Mouse (Mus musculus) stomach, embryonic 15.5 days (tissue): ENCODE measurements around the gene Gm20671. TPM values are rescaled to one million over a fixed set of nuclear protein-coding genes. Genes with fewer than 3 reads are reported as not detected.
"Not testable (repeated sequence)": the region's sequence is repeated elsewhere in the genome, so short reads cannot be mapped to it uniquely, and the experiment has no call there.

Experiments used
- ATAC-seq: fragments of 200-750 bp; cut with Nextera tagmentation; 2 replicates; pipeline ENCODE4 v1.8.0; 2017; ENCODE audit warnings: low read depth, moderate number of reproducible peaks, moderate TSS enrichment; ENCODE audit not compliant: insufficient read depth, low FRiP score
- H3K27ac ChIP-seq: fragments of 300-500 bp; sonication (generic); 2 replicates; pipeline ENCODE4 v1.5.1; 2015; ENCODE audit warnings: mild to moderate bottlenecking, inconsistent platforms
- H3K27me3 ChIP-seq: fragments of 300-500 bp; sonication (generic); replicated peaks from 2 replicates; pipeline ENCODE4 v1.6.1; 2015; ENCODE audit warnings: inconsistent platforms
- H3K36me3 ChIP-seq: fragments of 300-500 bp; sonication (generic); 2 replicates; pipeline ENCODE4 v1.6.1; 2015; ENCODE audit warnings: inconsistent platforms
- H3K4me1 ChIP-seq: fragments of 300-500 bp; sonication (generic); 2 replicates; pipeline ENCODE4 v1.6.1; 2015; ENCODE audit warnings: inconsistent platforms
- H3K4me2 ChIP-seq: fragments of 300-500 bp; sonication (generic); 2 replicates; pipeline ENCODE4 v1.6.1; 2015; ENCODE audit warnings: mild to moderate bottlenecking, inconsistent platforms
- H3K4me3 ChIP-seq: fragments of 300-500 bp; sonication (generic); replicated peaks from 2 replicates; pipeline ENCODE4 v1.5.1; 2015; ENCODE audit warnings: inconsistent platforms
- H3K9ac ChIP-seq: fragments of 300-500 bp; sonication (generic); 2 replicates; pipeline ENCODE4 v1.6.1; 2015; ENCODE audit warnings: inconsistent platforms
- H3K9me3 ChIP-seq: fragments of 300-500 bp; sonication (generic); 2 replicates; pipeline ENCODE4 v1.6.1; 2016; ENCODE audit warnings: inconsistent platforms
- WGBS: fragments of 180-500 bp; shearing (Covaris S2); methylation state at CpG from one replicate; pipeline ENCODE4 v1.1.7; 2015; 5-methylcytosine and 5-hydroxymethylcytosine counted together
- polyA plus RNA-seq: library from polyadenylated mRNA; unstranded; fragments of >200 nt; fragmentation: Nextera tagmentation; extraction: Ambion mirVana; gene quantifications from 2 replicates; pipeline ENCODE4 v1.2.1, GENCODE M21; 2015

Gene Gm20671
- polyA plus RNA-seq, 1 experiment from 2014 or later = not detected

DNA sequence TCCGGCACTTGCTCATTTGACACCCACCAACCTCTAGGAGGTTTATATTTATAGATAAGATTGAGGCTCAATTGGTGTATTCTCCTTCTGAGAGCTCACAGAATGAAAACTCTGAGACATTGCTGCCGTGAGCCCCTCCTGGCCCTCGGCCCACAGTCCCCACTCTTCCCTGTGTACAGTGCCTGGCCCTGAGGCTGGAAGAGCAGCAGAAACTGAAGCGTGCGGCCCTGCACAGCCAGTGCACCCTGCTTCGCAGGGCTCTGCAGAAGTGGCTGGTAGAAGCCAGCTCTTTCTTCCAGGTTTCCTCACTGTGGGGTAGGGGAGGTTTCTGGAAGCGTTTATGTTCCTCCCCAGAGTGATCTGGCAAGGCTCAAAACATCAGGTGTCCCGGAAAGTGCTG is 104.2 kb downstream of the Gm20671 start:
- not testable (repeated sequence) for H3K4me2 ChIP-seq, H3K36me3 ChIP-seq, H3K4me3 ChIP-seq, H3K27me3 ChIP-seq, ATAC-seq, H3K9me3 ChIP-seq, H3K4me1 ChIP-seq, H3K27ac ChIP-seq, H3K9ac ChIP-seq
- WGBS = 72% methylated on average over 8 of the region's 8 CpGs

DNA sequence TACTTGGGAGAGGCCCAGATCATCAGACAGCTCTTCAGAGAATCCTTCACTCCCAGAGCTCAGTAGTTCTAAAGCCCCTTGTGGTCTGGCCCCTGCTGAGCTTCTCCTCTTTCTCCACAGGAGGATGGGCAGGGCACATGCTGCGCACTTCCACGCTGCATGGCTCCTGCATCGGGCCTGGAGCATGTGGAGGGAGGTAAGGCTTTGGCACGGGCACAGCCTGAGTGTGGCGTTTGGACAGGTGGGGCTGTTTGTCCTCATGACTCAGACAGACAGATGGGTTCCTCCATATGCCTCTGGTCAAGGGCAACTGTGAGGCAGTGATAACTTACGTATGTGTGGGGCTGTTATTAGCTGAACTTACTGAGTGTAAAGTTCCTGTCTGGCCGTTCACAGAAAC is 104.6 kb downstream of the Gm20671 start:
- H3K4me2 ChIP-seq = no peak overlapping the region
- no peak overlapping the region for H3K4me3 ChIP-seq
- H3K27ac ChIP-seq = no peak overlapping the region
- no peaks in the 10 kb centered on the region for H3K9me3 ChIP-seq
- no peaks in the 10 kb centered on the region for H3K27me3 ChIP-seq
- ATAC-seq = no peak
- no peaks in the 10 kb centered on the region for H3K4me1 ChIP-seq
- 63% methylated on average over 7 of the region's 7 CpGs for WGBS
- H3K36me3 ChIP-seq = no peaks in the 10 kb centered on the region
- no peak overlapping the region for H3K9ac ChIP-seq

DNA sequence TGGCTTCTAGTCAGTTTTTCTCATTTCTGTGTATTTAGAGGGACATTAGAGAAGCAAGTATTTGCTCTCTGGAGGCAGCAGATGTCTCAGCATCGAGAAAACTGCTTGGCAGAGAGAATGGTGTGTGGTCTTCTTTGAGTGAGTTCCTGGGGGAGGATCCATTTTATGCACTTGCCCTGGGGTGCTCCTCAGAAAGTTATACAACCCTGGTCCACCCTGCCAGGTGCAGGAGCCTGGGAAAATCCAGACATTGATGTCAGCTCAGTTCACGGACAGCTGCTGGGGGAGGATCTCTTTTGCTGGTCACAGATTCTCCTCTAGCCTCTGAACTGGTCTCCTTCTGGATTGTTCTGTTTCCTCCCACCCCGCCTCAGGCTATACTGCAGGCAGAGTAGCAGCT is 105.6 kb downstream of the Gm20671 start:
- no peak overlapping the region for H3K4me2 ChIP-seq
- H3K36me3 ChIP-seq = no peaks in the 10 kb centered on the region
- ATAC-seq = no peak
- no peaks in the 10 kb centered on the region for H3K27me3 ChIP-seq
- H3K9me3 ChIP-seq = no peaks in the 10 kb centered on the region
- no peaks in the 10 kb centered on the region for H3K4me1 ChIP-seq
- no peak overlapping the region for H3K9ac ChIP-seq
- H3K4me3 ChIP-seq = no peak overlapping the region
- H3K27ac ChIP-seq = no peak overlapping the region
- 51% methylated on average over 3 of the region's 3 CpGs for WGBS

DNA sequence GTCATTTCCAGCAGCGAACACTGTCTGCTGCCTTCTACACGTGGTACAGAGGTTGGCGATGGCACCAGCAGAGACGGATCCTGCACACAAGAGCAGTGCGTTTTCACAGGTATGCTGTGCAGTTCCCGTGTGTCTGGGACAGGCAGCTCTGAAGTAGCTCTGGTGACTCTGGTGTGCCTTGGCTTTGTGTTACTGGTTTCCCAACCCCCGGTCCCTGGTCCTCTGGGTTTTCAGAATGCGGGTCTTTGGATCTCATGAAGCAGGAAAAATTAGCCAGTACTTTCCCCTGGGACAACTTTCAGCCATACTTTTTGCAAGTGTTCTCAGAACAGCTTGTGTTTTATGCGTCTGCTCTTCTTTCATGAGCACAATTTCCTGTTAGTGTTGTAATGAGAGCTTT is 106.5 kb downstream of the Gm20671 start:
- H3K9ac ChIP-seq = no peak overlapping the region
- WGBS = 78% methylated on average over 9 of the region's 9 CpGs
- no peaks in the 10 kb centered on the region for H3K27me3 ChIP-seq
- H3K4me1 ChIP-seq = no peaks in the 10 kb centered on the region
- no peak overlapping the region for H3K4me3 ChIP-seq
- no peaks in the 10 kb centered on the region for H3K36me3 ChIP-seq
- no peak overlapping the region for H3K4me2 ChIP-seq
- H3K27ac ChIP-seq = no peak overlapping the region
- no peak for ATAC-seq
- H3K9me3 ChIP-seq = no peaks in the 10 kb centered on the region

DNA sequence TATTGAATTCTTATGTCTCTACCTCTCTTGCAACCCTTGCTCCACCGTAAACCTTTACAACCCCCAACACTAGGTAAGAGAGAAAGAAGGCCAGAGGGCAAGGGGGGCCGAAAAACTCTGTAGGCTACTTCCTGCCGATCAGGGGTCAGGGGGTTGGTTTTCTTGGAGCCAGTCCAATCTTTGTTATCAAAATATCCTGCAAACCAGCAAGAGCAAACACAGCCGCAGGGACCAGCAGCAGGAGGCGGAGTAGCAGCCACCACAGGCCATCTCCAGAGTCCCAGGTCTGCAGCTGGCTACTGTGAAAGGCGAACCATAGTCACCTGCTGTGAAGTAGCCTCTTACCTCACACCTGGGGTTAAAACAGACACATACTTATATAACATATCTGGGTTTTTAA is 108.0 kb downstream of the Gm20671 start:
- Histone ChIP-seq H3K4me1 (no peaks in the 10 kb centered on the region), H3K9me3 (no peaks in the 10 kb centered on the region), H3K9ac (no peak overlapping the region), H3K4me2 (no peak overlapping the region), H3K36me3 (no peaks in the 10 kb centered on the region), H3K27me3 (no peaks in the 10 kb centered on the region), H3K27ac (no peak overlapping the region), H3K4me3 (no peak overlapping the region)
- ATAC-seq = 0 out of 2 replicates have a peak, but pooled peaks have one; percentile 29
- WGBS = 36% methylated on average over 6 of the region's 6 CpGs

DNA sequence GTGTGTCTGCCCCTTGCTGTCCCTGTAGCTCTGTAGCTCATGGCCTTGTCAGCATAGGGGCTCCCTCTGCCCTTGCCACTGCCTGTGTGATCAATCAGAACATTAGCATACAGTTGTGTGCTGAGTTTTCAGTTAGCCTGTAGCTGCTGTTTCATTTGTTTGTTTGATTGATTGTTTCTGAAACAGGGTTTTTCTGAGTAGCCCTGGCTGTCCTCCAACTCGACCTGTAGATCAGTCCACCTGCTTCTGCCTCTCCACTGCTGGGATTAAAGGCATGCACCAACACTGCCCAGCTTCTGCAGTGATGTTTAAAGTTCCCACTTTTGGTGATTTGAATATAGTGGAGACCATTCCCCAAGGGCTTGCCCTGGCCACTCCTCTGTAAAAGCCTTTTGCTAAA is 109.2 kb downstream of the Gm20671 start:
- ATAC-seq = no peak
- Histone ChIP-seq H3K9ac (no peak overlapping the region), H3K36me3 (no peaks in the 10 kb centered on the region), H3K4me2 (no peak overlapping the region), H3K4me3 (no peak overlapping the region), H3K27me3 (no peaks in the 10 kb centered on the region), H3K4me1 (no peaks in the 10 kb centered on the region), H3K27ac (no peak overlapping the region; the same call in 1 of the 2 replicates), H3K9me3 (no peaks in the 10 kb centered on the region)
- WGBS = 32% methylated on average over 1 of the region's 1 CpGs

DNA sequence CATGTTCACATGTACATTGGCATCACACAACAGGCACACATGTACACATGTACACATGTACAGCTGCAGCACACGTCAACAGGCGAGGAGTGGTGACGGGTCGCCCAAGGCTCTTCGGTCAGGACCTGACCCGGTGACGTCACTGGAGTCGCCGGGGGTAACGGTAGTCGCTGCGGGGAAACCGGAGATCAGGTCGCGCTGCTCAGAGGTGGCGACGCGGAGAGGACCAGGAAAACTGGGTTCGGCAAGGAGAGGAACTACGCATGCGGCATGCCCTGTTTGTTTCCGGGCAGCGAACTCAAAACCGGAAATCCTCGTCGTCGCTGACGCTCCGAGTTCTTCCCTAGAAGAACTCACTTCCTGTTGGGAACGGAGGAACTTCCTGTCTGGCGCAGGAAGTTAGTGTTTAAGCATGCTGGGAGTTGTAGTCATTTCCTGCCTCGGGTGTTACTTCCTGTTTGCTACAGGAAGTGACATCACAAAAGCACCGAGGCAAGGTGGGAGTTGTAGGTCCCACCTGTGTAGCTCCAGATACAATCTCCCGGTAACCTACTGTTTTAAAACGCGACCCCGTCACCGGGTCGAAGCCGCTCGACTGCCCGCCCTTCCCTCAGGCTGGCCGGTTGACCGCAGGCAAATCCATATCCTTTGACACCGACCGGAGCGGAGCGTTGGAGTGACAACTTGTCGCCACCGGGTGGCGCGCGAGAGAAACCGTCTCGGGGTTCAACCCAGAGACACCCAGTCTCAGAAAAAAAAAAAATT is 113.0 kb downstream of the Gm20671 start:
- ATAC-seq = peak; percentile 94
- Histone ChIP-seq H3K9me3 (no peaks in the 10 kb centered on the region), H3K4me3 (peak overlapping the region; percentile 71), H3K9ac (peak overlapping the region; percentile 48; the same call in 1 of the 2 replicates), H3K27me3 (no peaks in the 10 kb centered on the region), H3K4me1 (no peaks in the 10 kb centered on the region), H3K36me3 (no peaks in the 10 kb centered on the region), H3K4me2 (peak overlapping the region; percentile 63), H3K27ac (peak overlapping the region; percentile 93)
- under 1% methylated on average over 55 of the region's 55 CpGs for WGBS

DNA sequence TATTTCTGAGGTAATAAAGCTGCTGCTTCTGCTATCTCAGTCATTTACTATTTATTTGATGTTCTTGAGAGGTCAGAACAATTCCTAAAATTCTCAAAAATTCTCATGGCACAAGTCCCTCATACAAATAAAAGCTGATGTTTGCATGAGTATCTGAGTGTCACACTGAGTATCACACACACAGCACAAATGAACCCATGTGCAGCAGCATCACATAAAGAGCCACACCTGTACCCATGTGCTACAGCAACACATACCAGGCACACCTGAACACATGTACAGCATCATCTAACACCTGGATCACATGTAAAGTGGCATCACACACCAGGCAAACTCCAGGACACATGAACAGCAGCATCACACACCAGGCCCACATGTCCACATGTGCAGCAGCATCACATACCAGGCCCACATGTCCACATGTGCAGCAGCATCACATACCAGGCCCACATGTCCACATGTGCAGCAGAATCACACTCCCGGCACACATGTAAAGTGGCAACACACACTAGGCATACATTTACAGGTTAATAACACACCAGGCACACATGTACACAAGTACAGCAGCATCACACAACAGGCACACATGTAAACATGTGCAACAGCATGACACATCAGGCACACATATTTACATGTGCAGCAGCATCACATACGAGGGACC is 113.7 kb downstream of the Gm20671 start:
- Histone ChIP-seq H3K36me3 (no peaks in the 10 kb centered on the region), H3K4me1 (no peaks in the 10 kb centered on the region), H3K27me3 (no peaks in the 10 kb centered on the region), H3K9ac (peak overlapping the region; percentile 48; the same call in 1 of the 2 replicates), H3K27ac (peak overlapping the region; percentile 93), H3K4me3 (peak overlapping the region; percentile 71), H3K4me2 (peak overlapping the region; percentile 63), H3K9me3 (no peaks in the 10 kb centered on the region)
- ATAC-seq = no peak; the same call in 1 of the 2 replicates
- WGBS = 25% methylated on average over 2 of the region's 2 CpGs

DNA sequence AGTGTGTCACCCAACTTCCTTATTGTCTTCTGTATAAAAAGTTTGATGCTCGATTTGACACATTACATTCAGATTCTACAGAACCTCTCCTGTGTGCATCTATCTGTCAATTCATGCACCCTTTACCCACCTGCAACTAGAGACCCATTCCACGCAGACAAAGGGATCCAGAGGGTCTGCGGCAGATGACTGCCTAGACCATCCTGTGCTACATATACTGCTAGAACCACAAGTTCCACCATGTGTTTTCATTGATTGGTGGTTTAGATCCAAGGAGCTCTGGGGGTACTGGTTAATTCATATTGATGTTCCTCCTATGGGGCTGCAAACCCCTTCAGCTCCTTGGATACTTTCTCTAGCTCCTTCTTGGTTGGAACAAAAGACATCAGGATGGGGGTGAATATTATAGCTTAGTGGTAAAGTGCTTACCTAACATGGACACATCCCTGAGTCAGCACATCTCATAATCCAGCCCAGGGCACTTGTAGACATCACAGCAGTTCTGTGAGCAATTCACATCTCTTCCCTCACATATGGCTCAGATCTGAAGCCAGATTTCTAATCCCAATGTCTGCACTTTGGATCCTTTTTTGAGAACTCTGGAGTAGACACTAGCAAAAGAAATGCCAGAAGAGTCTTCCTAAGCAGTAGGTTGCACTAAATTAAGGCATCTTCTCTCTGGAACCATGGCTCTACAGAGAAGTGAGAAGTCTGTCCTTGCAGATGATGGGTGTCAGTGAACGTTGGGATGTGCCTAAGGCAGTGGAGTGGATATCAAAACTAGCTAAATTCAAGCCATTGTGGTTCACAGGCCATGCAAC is 114.5 kb downstream of the Gm20671 start:
- WGBS = 67% methylated on average over 4 of the region's 4 CpGs
- Histone ChIP-seq H3K4me3 (peak overlapping the region; percentile 71; the same call in 1 of the 2 replicates), H3K9ac (no peak overlapping the region), H3K36me3 (no peaks in the 10 kb centered on the region), H3K27ac (no peak overlapping the region), H3K4me1 (no peaks in the 10 kb centered on the region), H3K9me3 (no peaks in the 10 kb centered on the region), H3K27me3 (no peaks in the 10 kb centered on the region), H3K4me2 (peak overlapping the region; percentile 63)
- no peak for ATAC-seq

DNA sequence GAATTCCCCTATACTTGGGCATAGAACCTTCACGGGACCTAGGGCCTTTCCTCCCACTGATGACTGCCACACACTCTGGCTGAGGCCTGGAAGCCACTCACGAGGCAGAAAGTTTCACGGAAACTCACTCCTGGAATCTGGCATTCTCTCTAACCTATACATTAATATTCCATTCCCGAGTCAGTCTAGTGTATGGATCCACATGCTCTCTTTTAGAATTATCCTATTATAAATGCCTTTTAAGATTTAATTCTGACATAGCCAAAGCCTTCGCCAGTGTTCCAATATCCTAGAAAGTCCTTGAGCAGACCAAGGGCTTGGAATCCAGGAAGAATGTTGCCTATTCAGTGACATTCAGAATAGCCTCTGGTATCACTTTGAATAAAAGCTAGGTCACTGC is 115.4 kb downstream of the Gm20671 start:
- Histone ChIP-seq H3K9ac (no peak overlapping the region), H3K27me3 (no peaks in the 10 kb centered on the region), H3K9me3 (no peaks in the 10 kb centered on the region), H3K27ac (no peak overlapping the region), H3K4me3 (no peak overlapping the region), H3K4me1 (no peaks in the 10 kb centered on the region), H3K4me2 (no peak overlapping the region), H3K36me3 (no peaks in the 10 kb centered on the region)
- no peak for ATAC-seq
- WGBS = 78% methylated on average over 5 of the region's 5 CpGs

DNA sequence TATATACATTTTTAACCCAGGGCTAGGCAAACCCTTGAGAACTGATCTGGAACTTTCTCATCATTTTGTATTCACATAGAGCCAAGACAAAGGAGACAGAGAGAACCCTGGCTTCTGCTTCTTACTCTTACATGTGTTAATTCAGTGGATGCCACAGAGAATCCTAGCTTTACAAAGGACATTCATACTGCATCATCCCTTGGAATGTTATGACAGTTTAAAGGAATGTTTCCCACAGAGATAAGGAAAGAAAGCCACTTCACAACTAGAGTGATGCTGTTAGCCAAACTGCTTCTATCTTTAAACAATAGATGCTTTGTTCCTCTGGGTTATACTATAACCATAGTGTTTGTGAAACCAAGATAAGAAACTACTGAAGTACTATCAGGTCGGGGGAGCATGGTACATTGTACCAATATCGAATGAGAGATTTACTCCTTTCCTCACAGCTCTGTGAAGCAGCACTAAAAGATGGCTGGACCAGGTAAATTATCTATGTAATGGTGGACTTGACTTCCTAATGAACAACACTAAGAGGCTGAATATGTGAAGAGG is 120.6 kb downstream of the Gm20671 start:
- no peak for ATAC-seq
- Histone ChIP-seq H3K4me2 (no peak overlapping the region), H3K27ac (no peak overlapping the region), H3K9me3 (no peaks in the 10 kb centered on the region), H3K4me3 (no peak overlapping the region), H3K4me1 (no peaks in the 10 kb centered on the region), H3K9ac (no peak overlapping the region), H3K27me3 (no peaks in the 10 kb centered on the region), H3K36me3 (no peaks in the 10 kb centered on the region)
- WGBS = 63% methylated on average over 2 of the region's 2 CpGs
